Mouse (Mus musculus) E14TG2a.4 (cell line): Measurements from ENCODE around the gene Tctn3.

Experiments used
- CTCF ChIP-seq: conservative IDR thresholded peaks from 2 replicates; pipeline ENCODE4 v1.5.1; 2014; ENCODE audit warnings: low read length
- POU5F1 ChIP-seq: IDR thresholded peaks from 2 replicates; pipeline ENCODE4 v1.6.1; 2014; ENCODE audit warnings: low read length, borderline replicate concordance

- no peak for TF ChIP-seq CTCF
- no peak for TF ChIP-seq POU5F1
Observed at GRCm38 (mm10) chr19:40640799-40641198, 28.8 kb upstream of the Tctn3 start.
